Mouse (Mus musculus) lung, adult 2 months (tissue): Measurements from ENCODE around the gene E330009J07Rik.

Experiments used
- CTCF ChIP-seq: fragments of 200-500 bp; IDR thresholded peaks from 2 replicates; pipeline ENCODE4 v1.5.1; 2011; ENCODE audit warnings: mild to moderate bottlenecking, low read length, control low read depth; ENCODE audit not compliant: insufficient read depth
- POLR2A ChIP-seq: fragments of 200-500 bp; IDR thresholded peaks from 2 replicates; pipeline ENCODE4 v1.6.1; 2011; ENCODE audit warnings: low read depth, mild to moderate bottlenecking, control low read depth, low read length, borderline replicate concordance; ENCODE audit errors: extremely low read depth

DNA sequence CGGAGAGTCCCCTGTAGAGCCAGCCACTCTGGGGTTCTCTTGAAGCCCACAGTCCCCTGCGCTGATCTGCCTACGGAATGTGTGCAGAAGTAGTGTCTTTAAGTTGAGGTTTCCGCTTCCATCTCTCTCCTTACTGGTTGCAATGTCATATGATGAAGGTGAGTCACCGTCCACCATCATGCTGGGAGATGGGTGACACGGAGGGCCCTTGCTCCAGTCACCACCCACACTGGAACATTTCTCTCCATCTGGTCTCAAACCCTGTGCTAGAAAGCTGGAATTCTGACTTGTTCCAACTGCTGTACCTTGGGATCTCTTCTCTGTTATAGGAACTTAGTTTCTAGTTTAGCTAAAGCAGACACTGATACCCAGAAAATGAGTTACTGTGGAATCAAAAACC lies 14.8 kb downstream of the E330009J07Rik start:
- TF ChIP-seq POLR2A (no peak), CTCF (no peak)
